In the genomic region with DNA sequence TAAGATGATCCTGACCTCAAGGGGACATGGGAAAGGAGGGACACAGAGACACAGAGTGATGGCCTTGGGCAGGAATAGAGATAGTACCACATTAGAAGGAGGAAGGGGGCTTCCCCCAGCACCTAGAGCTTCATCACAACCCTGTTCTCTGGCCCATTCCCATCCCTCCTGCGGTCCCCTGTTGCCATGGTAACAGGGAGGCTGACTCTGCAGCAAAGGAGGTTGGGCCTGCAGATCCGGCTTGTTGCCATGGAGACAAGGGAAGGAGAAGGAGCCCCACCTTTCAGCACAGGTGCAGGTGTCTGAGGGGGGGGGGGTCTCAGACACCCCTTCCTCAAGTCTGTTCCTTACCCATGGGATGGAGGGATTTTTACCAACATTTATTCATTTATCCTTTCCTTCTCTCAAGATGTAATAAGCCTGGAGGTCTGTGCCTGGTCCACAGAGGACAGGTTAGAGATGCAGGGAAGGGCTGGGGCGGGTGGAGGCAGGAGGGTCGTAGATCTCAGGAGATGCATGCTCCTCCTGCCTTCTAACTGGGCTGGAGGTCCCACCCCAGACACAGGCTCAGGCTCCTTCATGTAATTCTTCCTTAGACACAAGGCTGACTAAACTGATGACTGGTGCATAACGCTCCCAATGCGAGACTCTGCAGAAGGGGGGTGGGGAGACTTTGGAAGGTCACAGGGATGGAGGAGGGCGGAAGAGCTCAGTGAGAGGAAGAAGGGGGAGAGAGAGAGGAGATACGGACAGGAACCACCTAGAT, we compare ENCODE assay signal across 9 mouse cellular contexts. TPM values are rescaled to one million over a fixed set of nuclear protein-coding genes. Genes with fewer than 3 reads are reported as not detected.
DNase-seq lines count a peak whose midpoint lies in the region; ATAC-seq lines count a peak whose summit lies in the region.
"Had no signal": no experiment of that assay in that cellular context is flagged by ENCODE, and none has a peak within 500 bp of the region (broad histone marks: within the 10 kb centered on the region; RNA-seq: fewer than 3 reads in every experiment).

No protein-coding gene starts in this region.

- peaks cover 80% of the 10 kb centered on the region for H3K4me1 ChIP-seq in forebrain, embryonic 12.5 days

- H3K27me3 ChIP-seq in forebrain, embryonic 12.5 days, result peaks cover 91% of the 10 kb centered on the region

- H3K9ac ChIP-seq in forebrain, embryonic 12.5 days, result peak overlapping the region; percentile 27; the same call in 1 of the 2 replicates

- ATAC-seq in forebrain, embryonic 12.5 days (ENCODE audit: low FRiP score), result peak; percentile 45

- peak; percentile 58 for DNase-seq in adrenal gland, adult 2 months
- no peak for DNase-seq in adrenal gland, postnatal 4 days (ENCODE audit: low spot score in 2 of 2)
- DNase-seq in left cerebral cortex, adult 8-10 months (ENCODE audit: low spot score in 2 of 2), result peak; percentile 50 to 85
- DNase-seq in retina, embryonic 14.5 days (ENCODE audit: low spot score), result peak; percentile 57
- DNase-seq in heart, postnatal 14 days, result no peak
- no peak for DNase-seq in thymus, adult 18-20 months
- DNase-seq in heart, postnatal 10 days, result no peak
- DNase-seq: gastrocnemius, postnatal 36 days had no signal

- no peaks in the 10 kb centered on the region for H3K9me3 ChIP-seq in forebrain, embryonic 12.5 days

- peak overlapping the region; percentile 93 for H3K27ac ChIP-seq in forebrain, embryonic 12.5 days

- 16% methylated on average over 8 of the region's 8 CpGs for WGBS in forebrain, embryonic 12.5 days

- intact Hi-C loops in heart, postnatal 14 days (cut with DNase I), result no loop called here
- intact Hi-C loops in heart, postnatal 10 days (cut with DNase I), result no loop called here

- H3K4me3 ChIP-seq in forebrain, embryonic 12.5 days (replicated peaks), result 0 out of 2 replicates have a peak overlapping the region, but pooled peaks have one; percentile 20

- peaks cover 16% of the 10 kb centered on the region for H3K36me3 ChIP-seq in forebrain, embryonic 12.5 days (replicated peaks)

- H3K4me2 ChIP-seq in forebrain, embryonic 12.5 days, result peak overlapping the region; percentile 65

RNA-seq across cellular contexts. Expression of a gene that starts 2.0 kb away (rescaled TPM):
- total RNA-seq in adrenal gland, adult 2 months (2021), result 100 to 1,000 TPM in 1 of 2 experiments, 10 to 100 TPM in 1; 59.1 to 147 TPM
- polyA plus RNA-seq in adrenal gland, adult 2 months (2012; rRNA removed), result 115 and 153 TPM in 2 replicates
- 10 to 100 TPM; 66.4 to 69.0 TPM for total RNA-seq in adrenal gland, postnatal 4 days (2021)
- 68.2 and 87.4 TPM in 2 replicates for polyA plus RNA-seq in forebrain, embryonic 12.5 days (2016; fragmentation: Nextera tagmentation; extraction: Ambion mirVana)
- 1,000 to 10,000 TPM; 1,859 to 2,026 (median 1,901) TPM for total RNA-seq in left cerebral cortex, adult 8-10 months (2022)
- total RNA-seq in heart, postnatal 14 days (2021), result under 1 TPM; 0.62 to 0.80 TPM
- total RNA-seq in heart, postnatal 10 days (2021), result under 1 TPM; 0.43 to 0.72 TPM

RNA-seq across cellular contexts. Expression of a gene that starts 35.2 kb away (rescaled TPM):
- 100 to 1,000 TPM; 251 to 383 TPM for total RNA-seq in adrenal gland, adult 2 months (2021)
- polyA plus RNA-seq in adrenal gland, adult 2 months (2012; rRNA removed), result 735 and 788 TPM in 2 replicates
- 100 to 1,000 TPM; 204 to 208 TPM for total RNA-seq in adrenal gland, postnatal 4 days (2021)
- 82.3 and 87.7 TPM in 2 replicates for polyA plus RNA-seq in forebrain, embryonic 12.5 days (2016; fragmentation: Nextera tagmentation; extraction: Ambion mirVana)
- 100 to 1,000 TPM; 322 to 333 (median 326) TPM for total RNA-seq in left cerebral cortex, adult 8-10 months (2022)
- 100 to 1,000 TPM; 289 to 303 TPM for total RNA-seq in heart, postnatal 14 days (2021)
- 100 to 1,000 TPM; 292 to 300 TPM for total RNA-seq in heart, postnatal 10 days (2021)

Comparison
In these comparisons a context has a peak if more than half of its experiments do, and no peak if none do; other contexts are left out.
1. DNase-seq: peak in adrenal gland, adult 2 months (single experiment), left cerebral cortex, adult 8-10 months (2 of 2) and retina, embryonic 14.5 days (single experiment); none in adrenal gland, postnatal 4 days (0 of 2), heart, postnatal 14 days (0 of 2), thymus, adult 18-20 months (0 of 2) and heart, postnatal 10 days (0 of 2).
2. RNA of a gene that starts 2.0 kb away (total RNA-seq): 1,859 to 2,026 TPM in left cerebral cortex, adult 8-10 months, 59.1 to 147 TPM in adrenal gland, adult 2 months and 66.4 to 69.0 TPM in adrenal gland, postnatal 4 days; 0.62 to 0.80 TPM in heart, postnatal 14 days and 0.43 to 0.72 TPM in heart, postnatal 10 days; every median in the first group is over 10 times any median in the second.